Mouse (Mus musculus): ENCODE measurements around the gene Mlxip. TPM values are rescaled to one million over a fixed set of nuclear protein-coding genes. Genes with fewer than 3 reads are reported as not detected.

Gene Mlxip
- total RNA-seq, 2 experiments from 2014 or later = 16.6 to 21.6 TPM

GRCm38 (mm10) chr5:123379504-123379931 is 15.1 kb upstream of the Mlxip start:
- DNase-seq (ENCODE audit: extremely low spot score in 1 of 2, low spot score in 1 of 2) = no peak

GRCm38 (mm10) chr5:123381968-123382367 is 12.6 kb upstream of the Mlxip start:
- DNase-seq (ENCODE audit: extremely low spot score in 1 of 2, low spot score in 1 of 2) = no peak

GRCm38 (mm10) chr5:123382686-123383085 is 11.9 kb upstream of the Mlxip start:
- DNase-seq (ENCODE audit: extremely low spot score in 1 of 2, low spot score in 1 of 2) = no peak

- no peak for DNase-seq (ENCODE audit: extremely low spot score in 1 of 2, low spot score in 1 of 2)
Measured at GRCm38 (mm10) chr5:123388452-123388851, 6.1 kb upstream of the Mlxip start.

GRCm38 (mm10) chr5:123390536-123391441 is 3.8 kb upstream of the Mlxip start:
- no peak for DNase-seq (ENCODE audit: extremely low spot score in 1 of 2, low spot score in 1 of 2)

GRCm38 (mm10) chr5:123391442-123391809 is 3.2 kb upstream of the Mlxip start:
- DNase-seq (ENCODE audit: extremely low spot score in 1 of 2, low spot score in 1 of 2) = peak in 1 of 2 experiments; percentile 55

GRCm38 (mm10) chr5:123393786-123394302 is 754 bp upstream of the Mlxip start:
- no peak for DNase-seq (ENCODE audit: extremely low spot score in 1 of 2, low spot score in 1 of 2)

- no peak for DNase-seq (ENCODE audit: extremely low spot score in 1 of 2, low spot score in 1 of 2)
Measured at GRCm38 (mm10) chr5:123394957-123395881, 621 bp downstream of the Mlxip start.

GRCm38 (mm10) chr5:123396901-123397464 is 2.4 kb downstream of the Mlxip start:
- no peak for DNase-seq (ENCODE audit: extremely low spot score in 1 of 2, low spot score in 1 of 2)

GRCm38 (mm10) chr5:123397786-123398185 is 3.2 kb downstream of the Mlxip start:
- no peak for DNase-seq (ENCODE audit: extremely low spot score in 1 of 2, low spot score in 1 of 2)

- DNase-seq (ENCODE audit: extremely low spot score in 1 of 2, low spot score in 1 of 2) = no peak
Measured at GRCm38 (mm10) chr5:123398856-123399498, 4.4 kb downstream of the Mlxip start.

- DNase-seq (ENCODE audit: extremely low spot score in 1 of 2, low spot score in 1 of 2) = no peak
Measured at GRCm38 (mm10) chr5:123404480-123404879, 9.9 kb downstream of the Mlxip start.

- DNase-seq (ENCODE audit: extremely low spot score in 1 of 2, low spot score in 1 of 2) = no peak
Measured at GRCm38 (mm10) chr5:123406952-123407351, 12.4 kb downstream of the Mlxip start.

- DNase-seq (ENCODE audit: extremely low spot score in 1 of 2, low spot score in 1 of 2) = no peak
Measured at GRCm38 (mm10) chr5:123408176-123408575, 13.6 kb downstream of the Mlxip start.

- DNase-seq (ENCODE audit: extremely low spot score in 1 of 2, low spot score in 1 of 2) = no peak
Measured at GRCm38 (mm10) chr5:123412193-123412592, 17.6 kb downstream of the Mlxip start.

- DNase-seq (ENCODE audit: extremely low spot score in 1 of 2, low spot score in 1 of 2) = no peak
Measured at GRCm38 (mm10) chr5:123413866-123414363, 19.3 kb downstream of the Mlxip start.

GRCm38 (mm10) chr5:123416149-123416548 is 21.6 kb downstream of the Mlxip start:
- DNase-seq (ENCODE audit: extremely low spot score in 1 of 2, low spot score in 1 of 2) = no peak

GRCm38 (mm10) chr5:123416566-123417518 is 22.2 kb downstream of the Mlxip start:
- no peak for DNase-seq (ENCODE audit: extremely low spot score in 1 of 2, low spot score in 1 of 2)

GRCm38 (mm10) chr5:123423885-123424284 is 29.3 kb downstream of the Mlxip start:
- DNase-seq (ENCODE audit: extremely low spot score in 1 of 2, low spot score in 1 of 2) = no peak
